Mouse (Mus musculus) MEL (cell line): ENCODE results near the gene Dis3l2. TPM values are rescaled to one million over a fixed set of nuclear protein-coding genes. Genes with fewer than 3 reads are reported as not detected.

Experiments
- DNase-seq: peaks from one replicate; pipeline ENCODE4 v3.0.0; 2011; ENCODE audit warnings: low read depth, low spot score
- H3K27ac ChIP-seq: 2 replicates; pipeline ENCODE4 v1.5.1; 2012; ENCODE audit warnings: low read depth, mild to moderate bottlenecking, control low read depth, low read length, moderate library complexity; ENCODE audit not compliant: control insufficient read depth
- H3K27me3 ChIP-seq, 2 experiments: fragments of 150-350 bp in 1 of 2; sonication (generic) in 1 of 2; 2 replicates each; pipeline ENCODE4 v1.6.1; 2012; ENCODE audit warnings: low read length in 2 of 2, mild to moderate bottlenecking in 2 of 2, improper control_type of control experiment in 1 of 2, moderate library complexity in 1 of 2; ENCODE audit not compliant: insufficient read depth in 2 of 2, control insufficient read depth in 1 of 2
- H3K36me3 ChIP-seq, 2 experiments: 2 replicates each; pipeline ENCODE4 v1.6.1; 2012 to 2014; ENCODE audit warnings: low read length in 2 of 2, improper control_type of control experiment in 1 of 2, inconsistent platforms in 1 of 2, mild to moderate bottlenecking in 1 of 2; ENCODE audit not compliant: insufficient read depth in 2 of 2, control insufficient read depth in 1 of 2
- H3K4me1 ChIP-seq, 2 experiments: fragments of 150-350 bp in 1 of 2; sonication (generic) in 1 of 2; 2 replicates each; pipeline ENCODE4 v1.6.1; 2012; ENCODE audit warnings: low read length in 2 of 2, improper control_type of control experiment in 1 of 2, mild to moderate bottlenecking in 1 of 2; ENCODE audit not compliant: insufficient read depth in 2 of 2, control insufficient read depth in 1 of 2
- H3K4me3 ChIP-seq, 2 experiments: fragments of 150-350 bp in 1 of 2; sonication (generic) in 1 of 2; 2 replicates each; pipeline ENCODE4 v1.5.1; 2012; ENCODE audit warnings: low read depth in 2 of 2, low read length in 2 of 2, mild to moderate bottlenecking in 2 of 2, moderate library complexity in 2 of 2, control low read depth in 1 of 2, improper control_type of control experiment in 1 of 2; ENCODE audit not compliant: control insufficient read depth in 1 of 2, insufficient read depth in 1 of 2
- H3K79me2 ChIP-seq: 2 replicates; pipeline ENCODE4 v1.6.1; 2012; ENCODE audit warnings: mild to moderate bottlenecking, low read length, moderate library complexity; ENCODE audit not compliant: control insufficient read depth, poor library complexity, insufficient read depth
- H3K9ac ChIP-seq: 2 replicates; pipeline ENCODE4 v1.6.1; 2012; ENCODE audit warnings: low read depth, mild to moderate bottlenecking, control low read depth, low read length, moderate library complexity; ENCODE audit not compliant: control insufficient read depth, poor library complexity, severe bottlenecking
- H3K9me3 ChIP-seq: fragments of 150-350 bp; sonication (generic); replicated peaks from 2 replicates; pipeline ENCODE4 v1.6.1; 2012; ENCODE audit warnings: mild to moderate bottlenecking, low read length, improper control_type of control experiment, moderate library complexity; ENCODE audit not compliant: insufficient read depth
- CHD1 ChIP-seq: IDR thresholded peaks from 2 replicates; pipeline ENCODE4 v1.6.1; 2012; ENCODE audit warnings: low read depth, mild to moderate bottlenecking, inconsistent platforms, low read length, improper control_type of control experiment
- CHD2 ChIP-seq: IDR thresholded peaks from 2 replicates; pipeline ENCODE4 v1.6.1; 2011; ENCODE audit warnings: low read length, improper control_type of control experiment
- ELF1 ChIP-seq: IDR thresholded peaks from 2 replicates; pipeline ENCODE4 v1.6.1; 2014; ENCODE audit warnings: low read depth, mild to moderate bottlenecking, inconsistent platforms, low read length, improper control_type of control experiment, moderate library complexity
- EP300 ChIP-seq, 2 experiments: IDR thresholded peaks; 2 replicates each; pipeline ENCODE4 v1.6.1; 2011; ENCODE audit warnings: improper control_type of control experiment in 2 of 2, low read length in 2 of 2, low read depth in 1 of 2, mild to moderate bottlenecking in 1 of 2
- ETS1 ChIP-seq: IDR thresholded peaks from 2 replicates; pipeline ENCODE4 v1.6.1; 2012; ENCODE audit warnings: low read depth, mild to moderate bottlenecking, inconsistent platforms, low read length, improper control_type of control experiment, moderate library complexity
- GATA1 ChIP-seq: IDR thresholded peaks from 2 replicates; pipeline ENCODE4 v1.6.1; 2011; ENCODE audit warnings: low read depth, low read length, improper control_type of control experiment
- JUND ChIP-seq: IDR thresholded peaks from 2 replicates; pipeline ENCODE4 v1.6.1; 2011; ENCODE audit warnings: low read depth, mild to moderate bottlenecking, improper control_type of control experiment, low read length
- MAFK ChIP-seq: IDR thresholded peaks from 2 replicates; pipeline ENCODE4 v1.6.1; 2011; ENCODE audit warnings: low read depth, mild to moderate bottlenecking, low read length, improper control_type of control experiment, borderline replicate concordance
- MAZ ChIP-seq: IDR thresholded peaks from 2 replicates; pipeline ENCODE4 v1.6.1; 2012; ENCODE audit warnings: low read depth, mild to moderate bottlenecking, inconsistent platforms, low read length, improper control_type of control experiment
- MXI1 ChIP-seq: IDR thresholded peaks from 2 replicates; pipeline ENCODE4 v1.6.1; 2011; ENCODE audit warnings: mild to moderate bottlenecking, low read depth, low read length, improper control_type of control experiment
- MYB ChIP-seq: IDR thresholded peaks from 2 replicates; pipeline ENCODE4 v1.6.1; 2011; ENCODE audit warnings: mild to moderate bottlenecking, low read depth, low read length, improper control_type of control experiment
- MYC ChIP-seq: IDR thresholded peaks from 2 replicates; pipeline ENCODE4 v1.6.1; 2011; ENCODE audit warnings: low read depth, mild to moderate bottlenecking, low read length, improper control_type of control experiment, moderate library complexity
- NELFE ChIP-seq: IDR thresholded peaks from 2 replicates; pipeline ENCODE4 v1.6.1; 2011; ENCODE audit warnings: low read depth, low read length, improper control_type of control experiment
- NRF1 ChIP-seq: IDR thresholded peaks from 2 replicates; pipeline ENCODE4 v1.6.1; 2014; ENCODE audit warnings: low read depth, mild to moderate bottlenecking, inconsistent platforms, low read length, improper control_type of control experiment, moderate library complexity; ENCODE audit not compliant: poor library complexity, insufficient read depth, severe bottlenecking
- POLR2A ChIP-seq, 2 experiments: IDR thresholded peaks; 2 replicates each; pipeline ENCODE4 v1.6.1; 2011 to 2012; ENCODE audit warnings: low read length in 2 of 2, mild to moderate bottlenecking in 2 of 2, control low read depth in 1 of 2, improper control_type of control experiment in 1 of 2, low read depth in 1 of 2, moderate library complexity in 1 of 2; ENCODE audit not compliant: control insufficient read depth in 1 of 2, insufficient read depth in 1 of 2, poor library complexity in 1 of 2
- POLR2AphosphoS2 ChIP-seq: IDR thresholded peaks from 2 replicates; pipeline ENCODE4 v1.6.1; 2011; ENCODE audit warnings: low read length, improper control_type of control experiment
- POLR2AphosphoS5 ChIP-seq: IDR thresholded peaks from 2 replicates; pipeline ENCODE4 v1.6.1; 2012; ENCODE audit warnings: low read depth, borderline replicate concordance, mild to moderate bottlenecking, inconsistent platforms, low read length, moderate library complexity, mixed read lengths
- RCOR1 ChIP-seq: IDR thresholded peaks from 2 replicates; pipeline ENCODE4 v1.6.1; 2012; ENCODE audit warnings: low read depth, mild to moderate bottlenecking, inconsistent platforms, low read length, improper control_type of control experiment
- SIN3A ChIP-seq: IDR thresholded peaks from 2 replicates; pipeline ENCODE4 v1.6.1; 2012; ENCODE audit warnings: low read length, improper control_type of control experiment, inconsistent platforms
- SMC3 ChIP-seq: IDR thresholded peaks from 2 replicates; pipeline ENCODE4 v1.6.1; 2011; ENCODE audit warnings: low read depth, low read length, improper control_type of control experiment
- TCF12 ChIP-seq: IDR thresholded peaks from 2 replicates; pipeline ENCODE4 v1.6.1; 2014; ENCODE audit warnings: low read depth, mild to moderate bottlenecking, inconsistent platforms, low read length, improper control_type of control experiment, moderate library complexity
- USF1 ChIP-seq: IDR thresholded peaks from 2 replicates; pipeline ENCODE4 v1.6.1; 2014; ENCODE audit warnings: low read depth, mild to moderate bottlenecking, inconsistent platforms, low read length, improper control_type of control experiment, moderate library complexity
- USF2 ChIP-seq, 2 experiments: IDR thresholded peaks; 2 replicates each; pipeline ENCODE4 v1.6.1; 2011 to 2012; ENCODE audit warnings: improper control_type of control experiment in 2 of 2, low read length in 2 of 2, borderline replicate concordance in 1 of 2, inconsistent platforms in 1 of 2, low read depth in 1 of 2, mild to moderate bottlenecking in 1 of 2; ENCODE audit not compliant: insufficient read depth in 1 of 2
- ZKSCAN1 ChIP-seq: IDR thresholded peaks from 2 replicates; pipeline ENCODE4 v1.6.1; 2012; ENCODE audit warnings: low read depth, mild to moderate bottlenecking, inconsistent platforms, low read length, improper control_type of control experiment, moderate library complexity
- ZNF384 ChIP-seq: IDR thresholded peaks from 2 replicates; pipeline ENCODE4 v1.6.1; 2012; ENCODE audit warnings: low read depth, mild to moderate bottlenecking, inconsistent platforms, low read length, improper control_type of control experiment
- polyA plus RNA-seq, 2 experiments: library from polyadenylated mRNA; stranded (reverse) in 1 of 2; unstranded in 1 of 2; fragments of >175 nt in 1 of 2; fragments of >200 nt in 1 of 2; gene quantifications; 2 replicates each; pipeline versions ENCODE4 v1.2.1 to v1.2.4; 2012; ENCODE audit warnings: low replicate concordance in 2 of 2, low read depth in 1 of 2; ENCODE audit not compliant: insufficient read length in 2 of 2, insufficient read depth in 1 of 2, missing spikeins in 1 of 2
- total RNA-seq: library from RNA; depleted of rRNA; stranded (reverse); fragments of 300-350 nt; gene quantifications from 2 replicates; pipeline ENCODE4 v1.2.3, GENCODE M21; 2012

Gene Dis3l2
- total and polyA plus RNA-seq, 3 experiments, result 16.9 to 17.3 TPM; not detected in 1

GRCm38 (mm10) chr1:87002545-87003168 lies 299.0 kb downstream of the Dis3l2 start:
- H3K36me3 ChIP-seq, result peaks cover 0 to 6% of the 10 kb centered on the region in 2 experiments; a peak in 2 of 4 replicates
- no peaks in the 10 kb centered on the region for H3K27me3 ChIP-seq
- DNase-seq, result no peak
- TF ChIP-seq MYB, result no peak
- no peak for TF ChIP-seq POLR2A (IDR thresholded peaks at IDR 0.05; ENCODE audit: control insufficient read depth in 1 of 2, insufficient read depth in 1 of 2, low read depth in 1 of 2, low read length in 2 of 2, poor library complexity in 1 of 2)
- no peak for TF ChIP-seq CHD1
- TF ChIP-seq MYC, result no peak
- no peak overlapping the region for H3K9ac ChIP-seq
- H3K79me2 ChIP-seq, result no peaks in the 10 kb centered on the region
- H3K4me3 ChIP-seq, result no peak overlapping the region
- H3K9me3 ChIP-seq, result no peaks in the 10 kb centered on the region
- H3K4me1 ChIP-seq, result peaks cover 4 to 13% of the 10 kb centered on the region in 2 experiments; a peak in 3 of 4 replicates
- H3K27ac ChIP-seq, result no peak overlapping the region

- no peak overlapping the region for H3K9ac ChIP-seq
- no peaks in the 10 kb centered on the region for H3K79me2 ChIP-seq
- no peak overlapping the region for H3K4me3 ChIP-seq
- H3K27me3 ChIP-seq, result no peaks in the 10 kb centered on the region
- H3K36me3 ChIP-seq, result peaks cover 0 to 6% of the 10 kb centered on the region in 2 experiments; a peak in 2 of 4 replicates
- H3K9me3 ChIP-seq, result no peaks in the 10 kb centered on the region
- DNase-seq, result no peak
- no peak overlapping the region for H3K27ac ChIP-seq
- H3K4me1 ChIP-seq, result peaks cover 4 to 13% of the 10 kb centered on the region in 2 experiments; a peak in 3 of 4 replicates
- TF ChIP-seq ZNF384, result no peak
- no peak for TF ChIP-seq JUND
- no peak for TF ChIP-seq NELFE
Measured at GRCm38 (mm10) chr1:87003169-87003552, 299.6 kb downstream of the Dis3l2 start.

GRCm38 (mm10) chr1:87006425-87006824 lies 302.8 kb downstream of the Dis3l2 start:
- Histone ChIP-seq H3K79me2 (no peaks in the 10 kb centered on the region), H3K4me3 (no peak overlapping the region), H3K27ac (no peak overlapping the region), H3K9ac (no peak overlapping the region), H3K9me3 (no peaks in the 10 kb centered on the region), H3K36me3 (peaks cover 0 to 6% of the 10 kb centered on the region in 2 experiments; a peak in 2 of 4 replicates), H3K4me1 (peaks cover 4 to 13% of the 10 kb centered on the region in 2 experiments; a peak in 3 of 4 replicates), H3K27me3 (no peaks in the 10 kb centered on the region)
- peak; percentile 88 for DNase-seq
- TF ChIP-seq USF2 (IDR thresholded peaks at IDR 0.05; ENCODE audit: borderline replicate concordance in 1 of 2, insufficient read depth in 1 of 2, low read depth in 1 of 2, low read length in 2 of 2) (no peak), MYC (0 out of 2 replicates have a peak, but pooled peaks have one; percentile 19), NRF1 (no peak), TCF12 (peak; percentile 54), MXI1 (no peak), CHD2 (no peak), ZNF384 (no peak), MAZ (peak; percentile 57; the same call in 1 of the 2 replicates), USF1 (peak; percentile 74), ELF1 (no peak), MAFK (no peak), SIN3A (peak; percentile 41; the same call in 1 of the 2 replicates), ETS1 (peak; percentile 82), GATA1 (peak; percentile 91), ZKSCAN1 (no peak), EP300 (IDR thresholded peaks at IDR 0.05; ENCODE audit: low read depth in 1 of 2, low read length in 2 of 2) (peak; percentile 70 to 87), POLR2AphosphoS5 (no peak), POLR2AphosphoS2 (no peak), RCOR1 (peak; percentile 71), CHD1 (no peak), NELFE (no peak), SMC3 (peak; percentile 22; the same call in 1 of the 2 replicates)
